Mouse (Mus musculus): ENCODE measurements around the gene Zfp668. TPM values are rescaled to one million over a fixed set of nuclear protein-coding genes. Genes with fewer than 3 reads are reported as not detected.

The Zfp668 gene
- polyA plus RNA-seq, 1 experiment from 2014 or later = 39.3 TPM

Other genes with a start within 250 kb of the Zfp668 start
- gene Bcl7c, start 167.9 kb downstream of the Zfp668 start, polyA plus RNA-seq (2015; fragmentation: Nextera tagmentation; extraction: Ambion mirVana) = 47.0 and 50.8 TPM in 2 replicates
- gene Ctf1, start 164.1 kb downstream of the Zfp668 start, polyA plus RNA-seq (2015; fragmentation: Nextera tagmentation; extraction: Ambion mirVana) = 2.8 and 3.3 TPM in 2 replicates
- 0.18 TPM in 1 of 2 replicates, not detected in the other for gene Ctf2, start 144.7 kb downstream of the Zfp668 start, polyA plus RNA-seq (2015; fragmentation: Nextera tagmentation; extraction: Ambion mirVana)
- gene Fbxl19, start 132.3 kb downstream of the Zfp668 start, polyA plus RNA-seq (2015; fragmentation: Nextera tagmentation; extraction: Ambion mirVana) = 9.0 and 9.3 TPM in 2 replicates
- 8.0 and 9.1 TPM in 2 replicates for gene Orai3, start 107.0 kb downstream of the Zfp668 start, polyA plus RNA-seq (2015; fragmentation: Nextera tagmentation; extraction: Ambion mirVana)
- 17.8 and 20.9 TPM in 2 replicates for gene Setd1a, start 100.2 kb downstream of the Zfp668 start, polyA plus RNA-seq (2015; fragmentation: Nextera tagmentation; extraction: Ambion mirVana)
- gene Gm49388, start 91.2 kb downstream of the Zfp668 start, polyA plus RNA-seq (2015; fragmentation: Nextera tagmentation; extraction: Ambion mirVana) = not detected in 2 replicates
- 9.6 TPM in 2 replicates for gene Hsd3b7, start 76.2 kb downstream of the Zfp668 start, polyA plus RNA-seq (2015; fragmentation: Nextera tagmentation; extraction: Ambion mirVana)
- 22.2 and 24.3 TPM in 2 replicates for gene Stx4a, start 52.5 kb downstream of the Zfp668 start, polyA plus RNA-seq (2015; fragmentation: Nextera tagmentation; extraction: Ambion mirVana)
- 38.7 and 40.9 TPM in 2 replicates for gene Stx1b, start 52.3 kb downstream of the Zfp668 start, polyA plus RNA-seq (2015; fragmentation: Nextera tagmentation; extraction: Ambion mirVana)
- 11.0 TPM in 2 replicates for gene Zfp646, start 607 bp downstream of the Zfp668 start, polyA plus RNA-seq (2015; fragmentation: Nextera tagmentation; extraction: Ambion mirVana)
- 0.58 and 0.82 TPM in 2 replicates for gene Prss53, start 14.1 kb upstream of the Zfp668 start, polyA plus RNA-seq (2015; fragmentation: Nextera tagmentation; extraction: Ambion mirVana)
- 0.61 TPM in 1 of 2 replicates, not detected in the other for gene Gm21974, start 18.6 kb upstream of the Zfp668 start, polyA plus RNA-seq (2015; fragmentation: Nextera tagmentation; extraction: Ambion mirVana)
- 67.6 and 71.1 TPM in 2 replicates for gene Vkorc1, start 18.8 kb upstream of the Zfp668 start, polyA plus RNA-seq (2015; fragmentation: Nextera tagmentation; extraction: Ambion mirVana)
- 59.7 and 66.8 TPM in 2 replicates for gene Bckdk, start 27.3 kb upstream of the Zfp668 start, polyA plus RNA-seq (2015; fragmentation: Nextera tagmentation; extraction: Ambion mirVana)
- gene Kat8, start 35.7 kb upstream of the Zfp668 start, polyA plus RNA-seq (2015; fragmentation: Nextera tagmentation; extraction: Ambion mirVana) = 47.1 and 50.9 TPM in 2 replicates
- 0.26 and 0.30 TPM in 2 replicates for gene Prss8, start 53.3 kb upstream of the Zfp668 start, polyA plus RNA-seq (2015; fragmentation: Nextera tagmentation; extraction: Ambion mirVana)
- 11.8 and 13.3 TPM in 2 replicates for gene Prss36, start 69.9 kb upstream of the Zfp668 start, polyA plus RNA-seq (2015; fragmentation: Nextera tagmentation; extraction: Ambion mirVana)
- gene Fus, start 90.6 kb upstream of the Zfp668 start, polyA plus RNA-seq (2015; fragmentation: Nextera tagmentation; extraction: Ambion mirVana) = 397 and 402 TPM in 2 replicates
- 6.5 and 8.2 TPM in 2 replicates for gene Pycard, start 117.0 kb upstream of the Zfp668 start, polyA plus RNA-seq (2015; fragmentation: Nextera tagmentation; extraction: Ambion mirVana)
- gene Trim72, start 127.1 kb upstream of the Zfp668 start, polyA plus RNA-seq (2015; fragmentation: Nextera tagmentation; extraction: Ambion mirVana) = 0.13 TPM in 1 of 2 replicates, not detected in the other
- gene Itgam, start 185.8 kb upstream of the Zfp668 start, polyA plus RNA-seq (2015; fragmentation: Nextera tagmentation; extraction: Ambion mirVana) = 1.1 and 1.4 TPM in 2 replicates
- gene Gm49368, start 185.9 kb upstream of the Zfp668 start, polyA plus RNA-seq (2015; fragmentation: Nextera tagmentation; extraction: Ambion mirVana) = not detected in 2 replicates